Mouse (Mus musculus): ENCODE results near the gene Baz1b.

- no peak for TF ChIP-seq CTCF (IDR thresholded peaks at IDR 0.05; ENCODE audit: low read depth, low read length)
- no peak for TF ChIP-seq EP300 (IDR thresholded peaks at IDR 0.05; ENCODE audit: insufficient read depth, low read depth, low read length)
Observed at GRCm38 (mm10) chr5:135191620-135192019, 4.6 kb downstream of the Baz1b start.
